Mouse (Mus musculus) kidney, postnatal 0 days (tissue): ENCODE measurements around the gene Tbl2. TPM values are rescaled to one million over a fixed set of nuclear protein-coding genes. Genes with fewer than 3 reads are reported as not detected.

ENCODE experiments used
- ATAC-seq: fragments of 200-750 bp; cut with Nextera tagmentation; replicated peaks from 2 replicates; pipeline ENCODE4 v1.8.0; 2017; ENCODE audit warnings: low read depth, moderate number of reproducible peaks, moderate TSS enrichment, moderate library complexity; ENCODE audit not compliant: low FRiP score
- DNase-seq: peaks from one replicate; pipeline ENCODE4 v3.0.0-alpha.2; 2016; ENCODE audit warnings: low spot score
- H3K27ac ChIP-seq: fragments of 300-500 bp; sonication (generic); 2 replicates; pipeline ENCODE4 v1.5.1; 2014; ENCODE audit warnings: mild to moderate bottlenecking
- H3K27me3 ChIP-seq: fragments of 300-500 bp; sonication (generic); 2 replicates; pipeline ENCODE4 v1.6.1; 2014; ENCODE audit warnings: low read length, mixed read lengths; ENCODE audit not compliant: insufficient read depth
- H3K36me3 ChIP-seq: fragments of 300-500 bp; sonication (generic); 2 replicates; pipeline ENCODE4 v1.6.1; 2014; ENCODE audit warnings: low read length, mixed read lengths; ENCODE audit not compliant: insufficient read depth
- H3K4me1 ChIP-seq: fragments of 300-500 bp; sonication (generic); replicated peaks from 2 replicates; pipeline ENCODE4 v1.6.1; 2014; ENCODE audit warnings: antibody characterized with exemption, low read length, mixed read lengths; ENCODE audit not compliant: insufficient read depth
- H3K4me2 ChIP-seq: fragments of 300-500 bp; sonication (generic); 2 replicates; pipeline ENCODE4 v1.6.1; 2014; ENCODE audit warnings: mild to moderate bottlenecking, low read length, moderate library complexity, mixed read lengths
- H3K4me3 ChIP-seq: fragments of 300-500 bp; sonication (generic); replicated peaks from 2 replicates; pipeline ENCODE4 v1.5.1; 2014; ENCODE audit warnings: low read depth, low read length
- H3K9ac ChIP-seq: fragments of 300-500 bp; sonication (generic); 2 replicates; pipeline ENCODE4 v1.6.1; 2014; ENCODE audit warnings: low read depth, low read length
- H3K9me3 ChIP-seq: fragments of 300-500 bp; sonication (generic); replicated peaks from 2 replicates; pipeline ENCODE4 v1.6.1; 2016; ENCODE audit warnings: low read length, inconsistent platforms, mixed read lengths
- CTCF ChIP-seq: IDR thresholded peaks from 2 replicates; pipeline ENCODE4 v1.5.1; 2016; ENCODE audit warnings: antibody characterized with exemption, low read depth, mild to moderate bottlenecking, moderate library complexity
- WGBS: fragments of 180-500 bp; shearing (Covaris S2); extraction: QIAGEN DNeasy Blood & Tissue Kit; methylation state at CpG from one replicate; pipeline ENCODE4 v1.1.7; 2014; 5-methylcytosine and 5-hydroxymethylcytosine counted together
- polyA plus RNA-seq: library from polyadenylated mRNA; unstranded; fragments of >200 nt; fragmentation: Nextera tagmentation; extraction: Ambion mirVana; gene quantifications from 2 replicates; pipeline ENCODE4 v1.2.1, GENCODE M21; 2015

Tbl2 gene
- polyA plus RNA-seq, 1 experiment from 2014 or later = 14.5 TPM

DNA sequence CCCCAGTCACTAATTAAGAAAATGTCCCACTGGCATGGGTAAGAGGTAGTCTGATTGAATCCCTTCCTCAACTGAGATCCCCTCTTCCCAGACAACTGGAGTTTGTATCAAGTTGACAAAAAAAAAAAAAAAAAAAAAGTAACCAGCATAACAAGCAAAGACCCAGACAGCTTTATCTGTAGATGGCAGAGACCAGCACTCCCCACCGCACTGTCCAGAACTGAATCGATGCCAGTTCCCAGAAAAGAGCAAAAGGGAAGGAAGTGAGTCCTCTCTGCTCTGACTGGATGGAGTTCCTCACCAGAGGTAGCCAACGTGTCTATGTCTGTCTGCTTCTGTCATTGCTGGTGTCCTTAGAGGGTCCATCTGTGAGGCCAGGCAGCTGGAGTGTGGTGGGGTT lies 3.9 kb upstream of the Tbl2 start:
- no peak for DNase-seq
- no peak overlapping the region for H3K4me2 ChIP-seq
- TF ChIP-seq CTCF = no peak
- ATAC-seq = no peak
- H3K36me3 ChIP-seq = no peaks in the 10 kb centered on the region
- no peak overlapping the region for H3K4me3 ChIP-seq
- H3K4me1 ChIP-seq = no peaks in the 10 kb centered on the region; the same call in 1 of the 2 replicates
- no peaks in the 10 kb centered on the region for H3K9me3 ChIP-seq
- H3K9ac ChIP-seq = no peak overlapping the region
- WGBS = 66% methylated on average over 3 of the region's 3 CpGs
- no peak overlapping the region for H3K27ac ChIP-seq
- no peaks in the 10 kb centered on the region for H3K27me3 ChIP-seq

DNA sequence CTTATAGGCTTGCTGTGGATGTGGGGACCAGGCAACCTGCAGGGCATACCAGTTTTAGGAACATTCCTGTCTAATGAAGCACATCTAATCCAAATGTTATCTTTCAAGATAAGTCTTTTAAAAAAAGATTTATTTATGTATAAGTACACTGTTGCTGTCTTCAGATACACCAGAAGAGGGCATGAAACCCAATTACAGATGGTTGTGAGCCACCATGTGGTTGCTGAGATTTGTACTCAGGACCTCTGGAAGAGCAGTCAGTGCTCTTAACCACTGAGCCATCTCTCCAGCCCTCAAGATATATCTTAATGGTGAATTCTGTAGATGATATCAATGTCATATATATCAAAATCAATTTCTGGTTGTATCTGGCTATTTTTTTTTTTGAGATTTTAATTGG lies 3.5 kb upstream of the Tbl2 start:
- no peak overlapping the region for H3K27ac ChIP-seq
- H3K4me2 ChIP-seq = no peak overlapping the region
- H3K9me3 ChIP-seq = no peaks in the 10 kb centered on the region
- no peaks in the 10 kb centered on the region; the same call in 1 of the 2 replicates for H3K4me1 ChIP-seq
- H3K4me3 ChIP-seq = no peak overlapping the region
- H3K27me3 ChIP-seq = no peaks in the 10 kb centered on the region
- TF ChIP-seq CTCF = peak; percentile 39; the same call in 1 of the 2 replicates
- no peak for ATAC-seq
- no peaks in the 10 kb centered on the region for H3K36me3 ChIP-seq
- no peak overlapping the region for H3K9ac ChIP-seq
- no peak for DNase-seq

DNA sequence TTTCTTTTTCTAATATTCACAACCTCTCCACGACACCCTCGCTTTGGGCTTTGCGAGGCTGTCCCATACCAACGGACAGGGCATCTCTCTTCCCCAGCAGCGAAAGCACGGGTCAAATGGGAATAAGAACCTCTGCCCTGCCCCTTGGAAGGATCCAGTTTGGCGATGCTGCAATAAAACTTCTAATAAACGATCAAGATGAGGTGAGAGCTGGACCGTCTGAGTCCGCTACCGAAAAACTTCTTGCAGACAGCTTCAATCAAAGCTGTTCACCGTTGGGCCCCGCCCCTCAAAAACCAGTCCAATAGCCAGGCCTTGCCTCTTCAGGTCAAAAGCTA lies 773 bp upstream of the Tbl2 start:
- Histone ChIP-seq H3K9me3 (no peaks in the 10 kb centered on the region), H3K4me2 (peak overlapping the region; percentile 75), H3K27me3 (no peaks in the 10 kb centered on the region), H3K4me3 (peak overlapping the region; percentile 63), H3K27ac (peak overlapping the region; percentile 85), H3K36me3 (no peaks in the 10 kb centered on the region), H3K4me1 (no peaks in the 10 kb centered on the region; the same call in 1 of the 2 replicates), H3K9ac (peak overlapping the region; percentile 46; the same call in 1 of the 2 replicates)
- ATAC-seq = no peak
- 0% methylated on average over 13 of the region's 13 CpGs for WGBS
- DNase-seq = no peak
- no peak for TF ChIP-seq CTCF

DNA sequence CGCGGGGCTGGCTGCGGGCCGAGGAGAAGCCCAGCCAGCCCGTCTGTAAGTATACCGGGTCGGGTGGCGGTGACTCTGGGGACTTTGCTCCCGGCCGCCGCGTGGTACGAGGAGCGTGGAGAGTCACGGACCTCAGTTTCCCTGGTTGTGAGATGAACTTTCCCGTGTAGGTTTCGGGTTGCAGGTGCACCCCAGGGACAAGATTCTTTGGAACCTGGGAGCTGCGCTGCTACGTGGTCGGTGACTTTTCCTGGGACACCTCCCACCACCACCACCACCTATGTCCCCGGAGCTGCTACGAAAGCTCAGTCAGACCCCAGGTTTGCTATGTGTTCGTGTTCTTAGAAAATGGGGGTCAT lies 342 bp downstream of the Tbl2 start:
- no peaks in the 10 kb centered on the region for H3K9me3 ChIP-seq
- ATAC-seq (no peak), DNase-seq (no peak)
- H3K9ac ChIP-seq = peak overlapping the region; percentile 61
- no peaks in the 10 kb centered on the region; the same call in 1 of the 2 replicates for H3K4me1 ChIP-seq
- H3K36me3 ChIP-seq = peaks cover 10% of the 10 kb centered on the region
- no peaks in the 10 kb centered on the region for H3K27me3 ChIP-seq
- peak overlapping the region; percentile 75 for H3K4me2 ChIP-seq
- H3K4me3 ChIP-seq = peak overlapping the region; percentile 63
- no peak for TF ChIP-seq CTCF
- under 1% methylated on average over 23 of the region's 23 CpGs for WGBS
- no peak overlapping the region for H3K27ac ChIP-seq

DNA sequence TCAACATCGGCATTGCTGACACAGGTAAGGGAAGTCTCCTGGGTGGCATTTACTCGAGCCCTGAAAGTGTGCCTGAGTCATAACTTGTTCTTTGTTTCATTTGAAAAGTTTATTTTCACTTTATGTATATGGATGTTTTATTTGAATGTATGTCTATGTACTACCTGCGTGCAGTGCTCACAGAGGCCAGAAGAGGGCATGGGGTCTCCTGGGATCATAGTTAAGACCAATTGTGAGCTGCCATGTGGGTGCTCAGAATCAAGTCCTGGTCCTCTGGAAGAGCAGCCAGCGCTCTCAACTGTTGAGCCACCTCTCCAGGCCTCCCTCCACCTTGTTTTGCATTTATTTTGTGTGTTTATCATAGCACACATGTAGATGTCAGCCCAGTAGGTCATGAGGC lies 7.0 kb downstream of the Tbl2 start:
- Histone ChIP-seq H3K36me3 (peaks cover 57% of the 10 kb centered on the region), H3K27me3 (no peaks in the 10 kb centered on the region), H3K4me2 (no peak overlapping the region), H3K9me3 (no peaks in the 10 kb centered on the region), H3K27ac (no peak overlapping the region), H3K4me1 (no peaks in the 10 kb centered on the region), H3K9ac (no peak overlapping the region), H3K4me3 (no peak overlapping the region)
- ATAC-seq (no peak), DNase-seq (no peak)
- WGBS = 95% methylated on average over 4 of the region's 4 CpGs
- TF ChIP-seq CTCF = peak; percentile 31; the same call in 1 of the 2 replicates

DNA sequence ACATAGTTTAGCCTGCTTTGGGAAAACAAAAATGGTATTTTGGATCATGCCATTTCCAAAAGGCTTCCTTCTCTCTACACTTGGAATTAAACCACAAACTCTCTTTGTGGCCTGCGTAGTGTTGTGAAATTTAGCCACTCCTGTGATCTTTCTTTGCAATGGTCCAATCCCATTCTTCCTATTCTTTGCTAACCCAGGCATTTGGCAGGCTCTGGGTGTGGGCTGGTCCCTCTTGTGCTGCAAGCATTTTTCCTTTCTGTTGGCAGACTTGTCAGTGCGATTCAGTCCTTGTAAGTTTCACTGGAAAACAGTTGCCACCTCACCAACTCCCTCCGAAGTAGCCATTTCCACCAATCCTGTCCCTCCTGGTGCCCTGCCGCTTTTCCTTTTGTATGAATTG lies 11.8 kb downstream of the Tbl2 start:
- no peak for TF ChIP-seq CTCF
- no peaks in the 10 kb centered on the region for H3K9me3 ChIP-seq

DNA sequence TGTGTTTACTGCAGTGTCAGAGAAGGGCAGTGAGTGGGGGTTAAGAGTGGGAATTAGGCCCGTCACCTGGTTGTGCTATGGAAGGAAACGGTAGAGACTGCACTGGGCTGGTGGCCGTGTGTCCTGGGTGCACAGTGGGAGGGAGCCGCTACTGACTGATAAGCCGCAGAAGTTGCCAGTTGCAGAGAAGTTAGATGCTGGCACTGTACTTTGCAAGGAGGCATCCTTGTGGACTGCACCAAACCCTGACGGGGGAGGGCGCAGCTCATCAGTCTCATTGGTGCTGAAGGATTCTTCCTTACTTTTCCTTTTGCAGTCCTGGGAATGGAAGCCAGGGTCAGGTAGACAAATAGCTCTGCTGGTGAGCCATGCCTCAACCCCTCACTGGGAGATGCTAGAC lies 12.2 kb downstream of the Tbl2 start:
- TF ChIP-seq CTCF = no peak
- H3K36me3 ChIP-seq = peaks cover 35% of the 10 kb centered on the region
- no peaks in the 10 kb centered on the region for H3K4me1 ChIP-seq
- no peaks in the 10 kb centered on the region for H3K9me3 ChIP-seq
- no peak overlapping the region for H3K4me2 ChIP-seq
- no peak overlapping the region for H3K4me3 ChIP-seq
- WGBS = 79% methylated on average over 7 of the region's 7 CpGs
- H3K27ac ChIP-seq = peak overlapping the region; percentile 87
- H3K9ac ChIP-seq = no peak overlapping the region
- no peak for ATAC-seq
- H3K27me3 ChIP-seq = no peaks in the 10 kb centered on the region
- no peak for DNase-seq

More for the DNA sequence above, 11.8 kb downstream of the Tbl2 start:
- no peak overlapping the region for H3K9ac ChIP-seq
- no peaks in the 10 kb centered on the region for H3K27me3 ChIP-seq
- DNase-seq (no peak), ATAC-seq (no peak)
- no peak overlapping the region for H3K4me3 ChIP-seq
- no peak overlapping the region for H3K4me2 ChIP-seq
- no peaks in the 10 kb centered on the region for H3K4me1 ChIP-seq
- peaks cover 39% of the 10 kb centered on the region for H3K36me3 ChIP-seq
- WGBS = 92% methylated on average over 4 of the region's 4 CpGs
- peak overlapping the region; percentile 87; the same call in 1 of the 2 replicates for H3K27ac ChIP-seq
